Mouse (Mus musculus) cerebellum, adult 11 months (tissue): Measurements from ENCODE around the gene Map4k2.
A peak's percentile ranks its signal among the peaks of the same experiment; 100 is the strongest.

Experiments
- DNase-seq: peaks from one replicate; pipeline ENCODE4 v3.0.0; 2022

Map4k2 gene

GRCm38 (mm10) chr19:6347615-6348014 is 6.7 kb downstream of the Map4k2 start:
- no peak for DNase-seq

GRCm38 (mm10) chr19:6348717-6349116 is 7.8 kb downstream of the Map4k2 start:
- no peak for DNase-seq

- no peak for DNase-seq
Measured at GRCm38 (mm10) chr19:6349215-6349983, 8.5 kb downstream of the Map4k2 start.

GRCm38 (mm10) chr19:6351431-6352106 is 10.6 kb downstream of the Map4k2 start:
- no peak for DNase-seq

GRCm38 (mm10) chr19:6352107-6352505 is 11.2 kb downstream of the Map4k2 start:
- DNase-seq, result no peak

- no peak for DNase-seq
Measured at GRCm38 (mm10) chr19:6354030-6354429, 13.1 kb downstream of the Map4k2 start.

- DNase-seq, result no peak
Measured at GRCm38 (mm10) chr19:6361291-6361690, 20.4 kb downstream of the Map4k2 start.

GRCm38 (mm10) chr19:6363091-6363410 is 22.1 kb downstream of the Map4k2 start:
- DNase-seq, result no peak

GRCm38 (mm10) chr19:6363411-6364240 is 22.7 kb downstream of the Map4k2 start, which contains the start of gene Sf1:
Sf1 (plus strand) TSS chr19:6363690.
- peak; percentile 100 for DNase-seq

GRCm38 (mm10) chr19:6364317-6364725 is 23.4 kb downstream of the Map4k2 start:
- peak; percentile 94 for DNase-seq

- DNase-seq, result no peak
Measured at GRCm38 (mm10) chr19:6364842-6365241, 23.9 kb downstream of the Map4k2 start.

GRCm38 (mm10) chr19:6370175-6370574 is 29.2 kb downstream of the Map4k2 start:
- no peak for DNase-seq

- DNase-seq, result no peak
Measured at GRCm38 (mm10) chr19:6372433-6372832, 31.5 kb downstream of the Map4k2 start.

GRCm38 (mm10) chr19:6373539-6374400 is 32.8 kb downstream of the Map4k2 start:
- DNase-seq, result peak; percentile 73

- no peak for DNase-seq
Measured at GRCm38 (mm10) chr19:6374571-6374970, 33.6 kb downstream of the Map4k2 start.

- DNase-seq, result peak; percentile 35
Measured at GRCm38 (mm10) chr19:6375423-6376254, 34.7 kb downstream of the Map4k2 start.

- peak; percentile 62 for DNase-seq
Measured at GRCm38 (mm10) chr19:6376255-6376564, 35.3 kb downstream of the Map4k2 start.

GRCm38 (mm10) chr19:6376643-6377042 is 35.7 kb downstream of the Map4k2 start:
- no peak for DNase-seq

GRCm38 (mm10) chr19:6377327-6378040 is 36.5 kb downstream of the Map4k2 start:
- no peak for DNase-seq

- no peak for DNase-seq
Measured at GRCm38 (mm10) chr19:6380411-6381166, 39.7 kb downstream of the Map4k2 start.
